Mouse (Mus musculus): ENCODE results near the gene Cdk8. TPM values are rescaled to one million over a fixed set of nuclear protein-coding genes. Genes with fewer than 3 reads are reported as not detected.

The Cdk8 gene
- polyA plus RNA-seq, 1 experiment, result 21.0 TPM

GRCm38 (mm10) chr5:146288048-146288501, 57.0 kb downstream of the Cdk8 start:
- no peaks in the 10 kb centered on the region for H3K4me1 ChIP-seq (ENCODE audit: control insufficient read depth, insufficient read depth, insufficient read length)
- TF ChIP-seq POLR2A (IDR thresholded peaks at IDR 0.05; ENCODE audit: low read depth, low read length), result no peak
- TF ChIP-seq CTCF (IDR thresholded peaks at IDR 0.05; ENCODE audit: extremely low read depth, insufficient read depth, insufficient read length, insufficient replicate concordance), result no peak
- peaks cover 17% of the 10 kb centered on the region for H3K36me3 ChIP-seq (ENCODE audit: control insufficient read depth, insufficient read depth, low read length)
- no peak for DNase-seq (ENCODE audit: low read depth in 1 of 2, low spot score in 2 of 2)
- H3K4me3 ChIP-seq (ENCODE audit: extremely low read depth, insufficient read depth, insufficient read length), result no peak overlapping the region
- H3K27me3 ChIP-seq (ENCODE audit: control insufficient read depth, insufficient read depth, low read length), result no peaks in the 10 kb centered on the region
- no peak overlapping the region for H3K27ac ChIP-seq (ENCODE audit: insufficient read depth, low read length)
- WGBS, result 92% methylated on average over 13 of the region's 13 CpGs

DNA sequence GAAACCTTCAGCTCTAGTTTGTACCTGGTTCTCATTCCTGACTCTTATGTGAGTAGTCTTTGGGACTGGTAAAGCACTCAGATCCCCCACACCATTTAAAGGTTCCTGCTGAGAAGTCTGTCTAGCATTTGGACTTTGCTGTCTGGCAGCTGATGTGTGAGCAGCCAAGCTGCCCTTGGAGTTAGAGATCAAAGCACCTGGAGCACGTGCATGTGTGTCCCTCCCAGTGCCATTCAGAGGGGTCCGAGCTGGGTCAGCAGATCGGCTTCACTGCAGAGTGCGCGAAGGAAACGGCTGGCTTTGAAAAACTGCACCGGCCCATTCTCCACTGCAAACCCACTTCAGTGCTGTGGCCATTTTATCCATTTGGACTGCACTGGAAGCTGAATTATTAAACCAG, 58.9 kb downstream of the Cdk8 start:
- DNase-seq (ENCODE audit: low read depth in 1 of 2, low spot score in 2 of 2), result no peak
- TF ChIP-seq POLR2A (IDR thresholded peaks at IDR 0.05; ENCODE audit: low read depth, low read length), result no peak
- TF ChIP-seq CTCF (IDR thresholded peaks at IDR 0.05; ENCODE audit: extremely low read depth, insufficient read depth, insufficient read length, insufficient replicate concordance), result no peak
- Histone ChIP-seq H3K4me3 (ENCODE audit: extremely low read depth, insufficient read depth, insufficient read length) (no peak overlapping the region), H3K36me3 (ENCODE audit: control insufficient read depth, insufficient read depth, low read length) (peaks cover 17% of the 10 kb centered on the region), H3K4me1 (ENCODE audit: control insufficient read depth, insufficient read depth, insufficient read length) (no peaks in the 10 kb centered on the region), H3K27me3 (ENCODE audit: control insufficient read depth, insufficient read depth, low read length) (no peaks in the 10 kb centered on the region), H3K27ac (ENCODE audit: insufficient read depth, low read length) (no peak overlapping the region)
- WGBS, result 98% methylated on average over 7 of the region's 7 CpGs

GRCm38 (mm10) chr5:146290446-146290845, 59.4 kb downstream of the Cdk8 start:
- H3K27ac ChIP-seq (ENCODE audit: insufficient read depth, low read length), result no peak overlapping the region
- 87% methylated on average over 5 of the region's 5 CpGs for WGBS
- TF ChIP-seq CTCF (IDR thresholded peaks at IDR 0.05; ENCODE audit: extremely low read depth, insufficient read depth, insufficient read length, insufficient replicate concordance) (no peak), POLR2A (IDR thresholded peaks at IDR 0.05; ENCODE audit: low read depth, low read length) (no peak)
- DNase-seq (ENCODE audit: low read depth in 1 of 2, low spot score in 2 of 2), result no peak
- H3K27me3 ChIP-seq (ENCODE audit: control insufficient read depth, insufficient read depth, low read length), result no peaks in the 10 kb centered on the region
- no peaks in the 10 kb centered on the region for H3K4me1 ChIP-seq (ENCODE audit: control insufficient read depth, insufficient read depth, insufficient read length)
- no peak overlapping the region for H3K4me3 ChIP-seq (ENCODE audit: extremely low read depth, insufficient read depth, insufficient read length)
- H3K36me3 ChIP-seq (ENCODE audit: control insufficient read depth, insufficient read depth, low read length), result peaks cover 17% of the 10 kb centered on the region

GRCm38 (mm10) chr5:146291560-146291959, 60.5 kb downstream of the Cdk8 start:
- no peak overlapping the region for H3K27ac ChIP-seq (ENCODE audit: insufficient read depth, low read length)
- H3K36me3 ChIP-seq (ENCODE audit: control insufficient read depth, insufficient read depth, low read length), result peaks cover 14% of the 10 kb centered on the region
- no peaks in the 10 kb centered on the region for H3K27me3 ChIP-seq (ENCODE audit: control insufficient read depth, insufficient read depth, low read length)
- H3K4me1 ChIP-seq (ENCODE audit: control insufficient read depth, insufficient read depth, insufficient read length), result no peaks in the 10 kb centered on the region
- no peak for TF ChIP-seq CTCF (IDR thresholded peaks at IDR 0.05; ENCODE audit: extremely low read depth, insufficient read depth, insufficient read length, insufficient replicate concordance)
- TF ChIP-seq POLR2A (IDR thresholded peaks at IDR 0.05; ENCODE audit: low read depth, low read length), result no peak
- H3K4me3 ChIP-seq (ENCODE audit: extremely low read depth, insufficient read depth, insufficient read length), result no peak overlapping the region
- DNase-seq (ENCODE audit: low read depth in 1 of 2, low spot score in 2 of 2), result no peak
- WGBS, result 89% methylated on average over 5 of the region's 5 CpGs

GRCm38 (mm10) chr5:146292896-146293680, 62.1 kb downstream of the Cdk8 start:
- 92% methylated on average over 5 of the region's 5 CpGs for WGBS
- DNase-seq (ENCODE audit: low read depth in 1 of 2, low spot score in 2 of 2), result no peak
- no peaks in the 10 kb centered on the region for H3K27me3 ChIP-seq (ENCODE audit: control insufficient read depth, insufficient read depth, low read length)
- H3K36me3 ChIP-seq (ENCODE audit: control insufficient read depth, insufficient read depth, low read length), result peaks cover 7% of the 10 kb centered on the region
- H3K27ac ChIP-seq (ENCODE audit: insufficient read depth, low read length), result no peak overlapping the region
- no peaks in the 10 kb centered on the region for H3K4me1 ChIP-seq (ENCODE audit: control insufficient read depth, insufficient read depth, insufficient read length)
- TF ChIP-seq CTCF (IDR thresholded peaks at IDR 0.05; ENCODE audit: extremely low read depth, insufficient read depth, insufficient read length, insufficient replicate concordance) (no peak), POLR2A (IDR thresholded peaks at IDR 0.05; ENCODE audit: low read depth, low read length) (no peak)
- H3K4me3 ChIP-seq (ENCODE audit: extremely low read depth, insufficient read depth, insufficient read length), result no peak overlapping the region

- 95% methylated on average over 11 of the region's 11 CpGs for WGBS
- H3K27ac ChIP-seq (ENCODE audit: insufficient read depth, low read length), result no peak overlapping the region
These were observed 63.1 kb downstream of the Cdk8 start for GRCm38 (mm10) chr5:146293919-146294700.

More at GRCm38 (mm10) chr5:146293919-146294700, 63.1 kb downstream of the Cdk8 start:
- peaks cover 5% of the 10 kb centered on the region; the same call in 1 of the 2 replicates for H3K4me1 ChIP-seq (ENCODE audit: control insufficient read depth, insufficient read depth, insufficient read length)
- TF ChIP-seq POLR2A (IDR thresholded peaks at IDR 0.05; ENCODE audit: low read depth, low read length) (no peak), CTCF (IDR thresholded peaks at IDR 0.05; ENCODE audit: extremely low read depth, insufficient read depth, insufficient read length, insufficient replicate concordance) (no peak)
- H3K36me3 ChIP-seq (ENCODE audit: control insufficient read depth, insufficient read depth, low read length), result peaks cover 7% of the 10 kb centered on the region
- H3K27me3 ChIP-seq (ENCODE audit: control insufficient read depth, insufficient read depth, low read length), result no peaks in the 10 kb centered on the region
- DNase-seq (ENCODE audit: low read depth in 1 of 2, low spot score in 2 of 2), result no peak
- H3K4me3 ChIP-seq (ENCODE audit: extremely low read depth, insufficient read depth, insufficient read length), result no peak overlapping the region

Measured in spleen, adult 2 months (tissue).